Mouse (Mus musculus) testis, adult 2 months (tissue): Measurements from ENCODE around the gene Stk38l.

Experiments used
- CTCF ChIP-seq: fragments of 200-500 bp; IDR thresholded peaks from 2 replicates; pipeline ENCODE4 v1.5.1; 2012; ENCODE audit warnings: low read depth, mild to moderate bottlenecking, inconsistent platforms, low read length, moderate library complexity; ENCODE audit not compliant: control insufficient read depth, insufficient read depth, insufficient replicate concordance
- POLR2A ChIP-seq: fragments of 200-500 bp; IDR thresholded peaks from 2 replicates; pipeline ENCODE4 v1.6.1; 2012; ENCODE audit warnings: low read depth, mild to moderate bottlenecking, inconsistent platforms, low read length, moderate library complexity; ENCODE audit not compliant: control insufficient read depth

DNA sequence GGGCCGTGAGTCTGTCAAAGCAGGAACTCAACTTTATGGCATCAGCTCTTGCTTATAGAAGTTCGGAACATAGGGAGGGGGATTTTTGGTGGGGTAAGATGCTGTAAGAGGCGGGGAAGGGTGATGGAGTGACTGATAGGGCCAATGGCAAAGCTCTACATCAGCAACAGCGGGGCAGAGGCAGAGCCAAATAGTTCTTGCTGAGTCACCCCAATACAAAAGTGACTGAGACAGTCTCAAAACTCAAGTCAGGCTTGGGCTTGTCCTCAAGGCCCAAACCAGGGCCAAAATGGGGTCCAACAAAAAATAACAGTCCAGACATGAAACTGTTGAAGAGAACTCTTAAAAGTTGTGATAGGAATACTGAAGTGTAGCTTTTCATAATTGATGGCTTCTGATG is 30.9 kb downstream of the Stk38l start:
- no peak for TF ChIP-seq CTCF
- no peak for TF ChIP-seq POLR2A
